Mouse (Mus musculus) bone marrow, adult 2 months (tissue): ENCODE results near the gene Pdcd10.

Experiments
- CTCF ChIP-seq: fragments of 200-500 bp; IDR thresholded peaks from 2 replicates; pipeline ENCODE4 v1.5.1; 2011; ENCODE audit warnings: low read length, control low read depth; ENCODE audit not compliant: control insufficient read depth, insufficient read depth
- POLR2A ChIP-seq: fragments of 200-500 bp; IDR thresholded peaks from 2 replicates; pipeline ENCODE4 v1.6.1; 2011; ENCODE audit warnings: low read depth, mild to moderate bottlenecking, control low read depth, low read length, borderline replicate concordance; ENCODE audit not compliant: control insufficient read depth

- TF ChIP-seq CTCF (no peak), POLR2A (no peak)
Measured at GRCm38 (mm10) chr3:75551248-75551647, 5.4 kb downstream of the Pdcd10 start.
